Mouse (Mus musculus) thymus, postnatal 0 days (tissue): ENCODE measurements at regions not wholly inside any gene's neighbourhood (a gene's known extent, or its start where the extent isn't known, plus 50 kb on each side); places are given as distances from the start of the nearest gene placed in this dataset.

ENCODE experiments used
- DNase-seq: peaks from one replicate; pipeline ENCODE4 v3.0.0-alpha.2; 2015; ENCODE audit warnings: low spot score

- peak; percentile 24 for DNase-seq
Measured at GRCm38 (mm10) chr9:46392641-46393321, 73.0 kb upstream of the 4931429L15Rik start.

DNA sequence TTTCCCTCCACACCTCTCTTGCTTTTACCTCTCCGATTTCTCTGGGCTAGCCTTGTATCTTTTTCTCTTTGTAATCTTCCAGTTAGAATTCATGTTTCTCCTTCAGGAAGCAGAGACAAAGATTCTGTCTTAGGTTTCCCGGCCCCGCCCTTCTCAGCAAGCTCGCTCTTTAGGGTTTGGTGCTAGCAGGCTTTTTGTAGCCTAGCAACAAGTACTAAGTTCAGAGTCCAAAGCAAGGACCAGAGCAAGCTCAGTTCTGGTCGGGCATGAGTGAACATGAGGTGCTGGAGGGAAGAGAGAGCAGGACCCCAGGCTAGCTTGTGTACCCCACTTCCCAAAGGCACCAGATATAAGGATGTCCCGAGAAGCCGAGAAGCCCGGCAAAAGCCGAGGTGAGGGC is 70.0 kb upstream of the 4931429L15Rik start:
- no peak for DNase-seq

DNA sequence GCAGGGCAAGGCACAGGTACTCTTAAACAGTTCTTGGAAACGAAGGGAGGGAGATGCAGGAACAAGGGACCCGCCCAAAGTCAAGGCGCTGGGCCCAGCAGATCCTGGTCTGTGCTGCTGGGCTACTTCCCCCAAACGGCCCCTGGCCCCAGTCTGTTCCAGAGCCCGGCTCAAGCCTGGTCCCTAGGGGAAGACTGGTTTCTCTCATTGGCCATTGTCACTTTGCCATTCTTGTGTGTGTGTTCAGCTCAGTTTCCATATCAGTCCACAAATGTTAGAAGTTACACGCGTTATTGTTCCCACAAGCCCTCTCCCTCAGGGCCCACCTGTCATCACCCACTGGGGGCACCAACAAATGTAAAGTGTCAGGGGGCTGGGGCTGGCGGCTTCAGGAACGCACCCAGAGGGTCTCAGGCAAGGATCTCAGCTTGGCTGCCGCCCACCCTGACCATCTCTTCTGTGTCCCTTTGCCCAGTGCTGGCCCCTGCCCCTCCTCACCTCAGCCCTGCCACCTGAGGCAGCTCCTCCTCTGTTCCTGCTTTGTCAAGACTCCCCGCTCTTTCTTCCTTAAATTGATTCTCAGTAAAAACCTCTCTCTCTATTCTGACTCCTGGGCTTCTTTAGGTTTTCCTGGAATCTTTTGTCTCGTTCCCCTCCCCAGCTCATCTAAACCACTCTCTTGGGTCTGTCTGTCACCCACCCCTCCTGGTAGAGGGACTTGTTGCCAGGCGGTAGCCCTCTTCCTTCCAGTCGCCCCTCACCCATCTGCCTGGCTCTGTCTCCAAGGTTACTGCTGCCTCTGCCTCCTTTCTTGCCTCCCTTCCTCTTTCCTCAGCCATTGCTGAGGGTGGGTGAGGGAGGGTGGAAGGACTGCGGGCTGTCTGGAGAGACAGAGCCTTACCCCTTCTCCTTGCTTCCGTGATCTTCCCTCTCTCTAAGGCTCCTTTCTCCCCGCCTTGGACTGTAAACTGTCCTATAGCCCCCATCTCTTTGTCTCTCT is 69.2 kb upstream of the 4931429L15Rik start:
- DNase-seq: no peak

- no peak for DNase-seq
Measured at GRCm38 (mm10) chr9:46386333-46386732, 66.5 kb upstream of the 4931429L15Rik start.

GRCm38 (mm10) chr9:46381342-46381741 is 61.6 kb upstream of the 4931429L15Rik start:
- no peak for DNase-seq

- no peak for DNase-seq
Measured at GRCm38 (mm10) chr9:46379453-46379852, 59.7 kb upstream of the 4931429L15Rik start.

GRCm38 (mm10) chr9:46378339-46378738 is 58.6 kb upstream of the 4931429L15Rik start:
- no peak for DNase-seq
